Mouse (Mus musculus) stomach, adult 2 months (tissue): ENCODE results near the gene Pak2. TPM values are rescaled to one million over a fixed set of nuclear protein-coding genes. Genes with fewer than 3 reads are reported as not detected.

Source experiments
- polyA plus RNA-seq: library from polyadenylated mRNA; depleted of rRNA; stranded (reverse); fragments of >200 nt; gene quantifications from 2 replicates; pipeline ENCODE4 v1.2.3, GENCODE M21; 2012; rRNA removed

The Pak2 gene
- polyA plus RNA-seq: 7.1 TPM in 2 replicates

DNA sequence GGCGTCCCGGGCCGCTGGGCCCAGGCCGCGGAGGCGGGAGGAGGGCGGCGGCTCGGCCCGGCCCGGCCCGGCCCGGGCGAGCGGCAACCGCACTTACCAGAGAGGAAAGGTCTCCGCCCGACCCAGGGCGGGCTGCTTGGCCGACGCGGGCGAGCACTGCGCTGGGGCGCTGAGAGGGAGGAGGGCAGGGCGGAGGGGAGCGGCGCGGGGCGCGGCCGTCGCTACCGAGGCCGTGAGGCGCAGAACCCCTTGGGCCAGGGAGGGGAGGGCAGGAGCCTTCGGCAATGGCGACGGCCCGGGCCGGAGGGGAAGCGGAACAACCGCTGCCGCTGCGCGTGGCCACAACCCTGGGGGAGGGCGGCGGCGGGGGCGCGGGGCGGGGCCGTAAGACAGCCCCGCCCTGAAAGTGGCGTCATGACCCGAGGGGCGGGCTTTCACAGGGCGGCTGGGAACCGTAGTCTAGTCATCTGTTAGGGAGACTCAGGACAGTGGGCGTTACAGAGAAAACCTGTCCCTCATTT is at the start of gene Pak2:
Pak2 (minus strand) TSS at position 352 of the 521 bp plus-strand sequence.

DNA sequence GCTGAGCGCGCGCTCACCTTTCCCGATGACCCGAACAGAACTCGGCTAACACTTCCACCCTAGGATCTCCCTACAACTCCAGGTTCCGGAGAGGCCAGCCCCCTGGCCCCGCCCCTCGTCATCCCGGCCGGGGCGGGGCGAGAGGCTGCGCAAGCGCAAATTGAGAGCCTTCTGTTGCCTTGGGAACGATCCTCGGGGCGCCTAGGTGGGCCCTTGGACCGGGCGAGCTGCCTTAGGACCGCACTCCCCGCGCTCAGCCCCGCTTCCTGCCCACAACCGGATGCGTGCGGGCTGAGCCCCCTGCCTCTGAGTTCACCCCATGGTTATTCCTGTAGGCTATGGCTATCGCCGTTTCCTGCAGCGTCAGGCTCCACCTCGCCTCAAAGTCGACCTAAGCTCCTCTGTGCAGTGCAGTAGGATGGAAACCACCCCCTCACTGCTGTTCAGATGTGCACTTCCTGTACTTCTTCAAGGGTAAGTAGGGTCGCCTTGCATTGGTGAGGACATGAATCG is 20.6 kb upstream of the Pak2 start, which contains the start of the genes Pigx and Cep19:
Pigx (minus strand) TSS at position 103 of the 513 bp plus-strand sequence.
Cep19 (plus strand) TSS at position 163 of the 513 bp plus-strand sequence.

DNA sequence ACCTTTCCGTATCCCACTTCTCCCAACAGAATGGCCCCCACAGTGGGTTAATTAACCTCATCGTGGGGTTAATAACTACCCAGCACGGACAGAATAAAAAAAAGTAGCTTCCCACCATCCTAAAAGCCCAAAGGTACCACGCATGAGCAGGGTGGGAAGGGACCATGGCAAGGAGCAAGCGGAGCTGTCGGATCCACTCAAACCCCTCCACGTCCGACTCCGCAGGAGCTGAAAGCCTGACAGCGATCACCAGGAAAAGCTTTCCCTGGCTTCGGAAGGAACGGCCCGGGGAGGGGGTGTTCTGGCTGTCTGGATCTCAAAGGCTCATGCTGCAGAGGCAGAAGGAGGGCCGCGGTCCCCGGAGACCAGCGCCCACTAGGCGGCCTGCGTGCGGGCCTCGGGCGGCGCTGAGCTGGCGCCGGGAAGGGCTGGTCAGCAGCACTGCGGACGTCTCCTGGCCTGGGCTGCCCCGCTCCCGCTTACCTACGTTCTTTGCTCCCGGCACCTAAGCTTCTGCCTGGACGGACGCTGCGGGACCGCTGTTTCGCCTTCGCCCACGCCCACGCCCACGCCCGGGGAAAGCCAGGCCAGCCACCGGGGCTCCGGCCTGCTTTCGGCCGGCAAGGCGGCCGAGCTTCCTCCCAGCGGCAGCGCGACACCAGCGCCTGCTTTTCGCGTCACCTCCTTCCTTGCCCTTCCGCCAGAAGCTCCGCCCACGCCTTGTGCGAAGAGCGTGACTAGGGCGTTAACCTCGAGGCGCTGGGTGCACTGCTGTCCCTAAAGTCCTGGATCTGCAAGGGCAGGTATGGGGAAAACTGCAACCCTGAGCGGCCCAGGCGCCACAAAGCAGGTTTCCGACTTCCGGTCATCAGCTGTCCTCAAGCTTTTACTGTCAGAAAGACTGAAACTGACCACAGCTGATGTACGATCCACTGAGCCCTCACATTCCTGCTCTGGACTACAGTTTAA is 76.3 kb downstream of the Pak2 start, which contains the start of gene Senp5:
Senp5 (minus strand) TSS at position 779 of the 969 bp plus-strand sequence.

Other genes with a start within 250 kb of the Pak2 start
- not detected in 2 replicates for gene Meltf, start 200.5 kb downstream of the Pak2 start, polyA plus RNA-seq
- 4.0 and 5.3 TPM in 2 replicates for gene Pigz, start 145.5 kb downstream of the Pak2 start, polyA plus RNA-seq
- 52.4 and 136 TPM in 2 replicates for gene 0610012G03Rik, start 130.8 kb downstream of the Pak2 start, polyA plus RNA-seq
- gene Ncbp2, start 130.8 kb downstream of the Pak2 start, polyA plus RNA-seq: 0.98 and 2.5 TPM in 2 replicates
- 0.65 and 0.97 TPM in 2 replicates for gene Senp5, start 76.1 kb downstream of the Pak2 start, polyA plus RNA-seq
- 14.1 and 38.1 TPM in 2 replicates for gene Pigx, start 20.4 kb upstream of the Pak2 start, polyA plus RNA-seq
- 12.5 and 16.7 TPM in 2 replicates for gene Cep19, start 20.5 kb upstream of the Pak2 start, polyA plus RNA-seq
- 4.9 and 5.2 TPM in 2 replicates for gene Nrros, start 86.3 kb upstream of the Pak2 start, polyA plus RNA-seq
- not detected in 2 replicates for gene Bex6, start 100.5 kb upstream of the Pak2 start, polyA plus RNA-seq
- 0.98 and 1.4 TPM in 2 replicates for gene Fbxo45, start 167.8 kb upstream of the Pak2 start, polyA plus RNA-seq
- 0.59 and 0.66 TPM in 2 replicates for gene Wdr53, start 167.9 kb upstream of the Pak2 start, polyA plus RNA-seq
- gene Smco1, start 192.1 kb upstream of the Pak2 start, polyA plus RNA-seq: 0.04 TPM in 1 of 2 replicates, not detected in the other
- gene Rnf168, start 198.1 kb upstream of the Pak2 start, polyA plus RNA-seq: 2.6 and 3.3 TPM in 2 replicates